9 mouse cellular contexts compared by ENCODE assay signal in the genomic region with DNA sequence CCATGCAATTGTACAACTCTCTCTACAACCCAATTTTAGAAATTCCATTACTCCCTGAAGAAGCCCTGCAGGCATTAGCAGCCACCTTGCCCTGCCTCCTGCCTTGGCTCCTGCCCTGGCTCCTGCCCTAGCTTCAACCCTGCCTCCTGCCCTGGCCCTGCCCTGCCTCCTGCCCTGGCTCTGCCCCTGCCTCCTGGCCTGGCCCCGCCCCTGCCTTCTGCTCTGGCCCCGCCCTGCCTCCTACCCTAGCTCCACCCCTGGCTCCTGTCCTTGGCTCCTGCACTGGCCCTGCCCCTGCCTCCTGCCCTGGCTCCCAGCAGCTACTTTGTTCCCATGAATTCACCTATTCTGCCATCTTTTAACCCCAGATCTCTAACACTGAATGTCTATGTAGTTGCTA.
DNase-seq lines count a peak whose midpoint lies in the region; ATAC-seq and TF ChIP-seq lines count a peak whose summit lies in the region.
"Had no signal": no experiment of that assay in that cellular context is flagged by ENCODE, and none has a peak within 500 bp of the region (broad histone marks: within the 10 kb centered on the region; RNA-seq: fewer than 3 reads in every experiment).

No protein-coding gene starts in this region.

- TF ChIP-seq EP300 in MEL (IDR thresholded peaks at IDR 0.05; ENCODE audit: low read depth in 1 of 2, low read length in 2 of 2), result no peak

- no peak overlapping the region for H3K9ac ChIP-seq in MEL (ENCODE audit: control insufficient read depth, low read depth, low read length, poor library complexity, severe bottlenecking)
- no peak overlapping the region for H3K9ac ChIP-seq in intestine, embryonic 15.5 days
- no peak overlapping the region for H3K9ac ChIP-seq in liver, embryonic 15.5 days
- no peak overlapping the region for H3K9ac ChIP-seq in forebrain, embryonic 13.5 days
- H3K9ac ChIP-seq: embryonic facial prominence, embryonic 15.5 days had no signal

- TF ChIP-seq CTCF in gastrocnemius, adult 2 months (IDR thresholded peaks at IDR 0.05), result no peak
- no peak for TF ChIP-seq CTCF in MEL (IDR thresholded peaks at IDR 0.05 in 2 of 3, conservative IDR thresholded peaks at IDR 0.05 in 1 of 3; ENCODE audit: control insufficient read depth in 1 of 3, insufficient read depth in 1 of 3, low read depth in 2 of 3, low read length in 3 of 3, poor library complexity in 1 of 3, severe bottlenecking in 1 of 3)

- no peaks in the 10 kb centered on the region for H3K79me2 ChIP-seq in MEL (ENCODE audit: control insufficient read depth, insufficient read depth, low read length, poor library complexity)

- intact Hi-C loops in gastrocnemius, adult 2 months (cut with DNase I), result no loop called here
- intact Hi-C loops in gastrocnemius, postnatal 36 days (cut with DNase I), result no loop called here

- H3K4me2 ChIP-seq in intestine, embryonic 15.5 days (replicated peaks), result no peak overlapping the region
- H3K4me2 ChIP-seq in liver, embryonic 15.5 days, result no peak overlapping the region
- H3K4me2 ChIP-seq in forebrain, embryonic 13.5 days, result no peak overlapping the region
- H3K4me2 ChIP-seq: embryonic facial prominence, embryonic 15.5 days had no signal

- no peak overlapping the region for H3K27ac ChIP-seq in gastrocnemius, adult 2 months
- no peak overlapping the region for H3K27ac ChIP-seq in MEL (ENCODE audit: control insufficient read depth, low read depth, low read length)
- H3K27ac ChIP-seq in intestine, embryonic 15.5 days, result no peak overlapping the region
- H3K27ac ChIP-seq in liver, embryonic 15.5 days (replicated peaks), result no peak overlapping the region
- no peak overlapping the region for H3K27ac ChIP-seq in forebrain, embryonic 13.5 days
- H3K27ac ChIP-seq: embryonic facial prominence, embryonic 15.5 days had no signal

- peak; percentile 100 for ATAC-seq in intestine, embryonic 15.5 days
- ATAC-seq in liver, embryonic 15.5 days (ENCODE audit: insufficient read depth), result peak; percentile 83
- ATAC-seq in forebrain, embryonic 13.5 days, result no peak

- TF ChIP-seq POLR2A in MEL (IDR thresholded peaks at IDR 0.05; ENCODE audit: control insufficient read depth in 1 of 2, insufficient read depth in 1 of 2, low read depth in 1 of 2, low read length in 2 of 2, poor library complexity in 1 of 2), result no peak

- WGBS in intestine, embryonic 15.5 days, result 20% methylated on average over 2 of the region's 2 CpGs
- 4% methylated on average over 2 of the region's 2 CpGs for WGBS in liver, embryonic 15.5 days (ENCODE audit: insufficient replicate concordance)
- WGBS in forebrain, embryonic 13.5 days, result 0% methylated on average over 2 of the region's 2 CpGs

- H3K27me3 ChIP-seq in MEL (ENCODE audit: control insufficient read depth in 1 of 2, insufficient read depth in 2 of 2, low read length in 2 of 2), result peaks cover 1 to 4% of the 10 kb centered on the region in 2 experiments; a peak in 2 of 4 replicates
- no peaks in the 10 kb centered on the region for H3K27me3 ChIP-seq in intestine, embryonic 15.5 days (replicated peaks)
- H3K27me3 ChIP-seq in liver, embryonic 15.5 days, result no peaks in the 10 kb centered on the region
- H3K27me3 ChIP-seq in forebrain, embryonic 13.5 days, result no peaks in the 10 kb centered on the region
- H3K27me3 ChIP-seq: embryonic facial prominence, embryonic 15.5 days had no signal

- no peaks in the 10 kb centered on the region for H3K9me3 ChIP-seq in MEL (replicated peaks; ENCODE audit: insufficient read depth, low read length)
- no peaks in the 10 kb centered on the region for H3K9me3 ChIP-seq in intestine, embryonic 15.5 days
- H3K9me3 ChIP-seq in liver, embryonic 15.5 days (replicated peaks), result no peaks in the 10 kb centered on the region
- H3K9me3 ChIP-seq in forebrain, embryonic 13.5 days (replicated peaks), result no peaks in the 10 kb centered on the region
- H3K9me3 ChIP-seq: embryonic facial prominence, embryonic 15.5 days had no signal

- no peaks in the 10 kb centered on the region for H3K4me1 ChIP-seq in MEL (ENCODE audit: control insufficient read depth in 1 of 2, insufficient read depth in 2 of 2, low read length in 2 of 2)
- no peaks in the 10 kb centered on the region for H3K4me1 ChIP-seq in intestine, embryonic 15.5 days (replicated peaks)
- H3K4me1 ChIP-seq in liver, embryonic 15.5 days (replicated peaks), result no peaks in the 10 kb centered on the region; the same call in 1 of the 2 replicates
- peaks cover 5% of the 10 kb centered on the region; the same call in 1 of the 2 replicates for H3K4me1 ChIP-seq in forebrain, embryonic 13.5 days
- H3K4me1 ChIP-seq: embryonic facial prominence, embryonic 15.5 days had no signal

- DNase-seq in gastrocnemius, adult 2 months, result peak; percentile 26
- DNase-seq in gastrocnemius, postnatal 36 days, result no peak
- peak; percentile 53 for DNase-seq in MEL (ENCODE audit: low read depth, low spot score)
- no peak for DNase-seq in MN1 (ENCODE audit: low spot score)
- no peak for DNase-seq in left cerebral cortex, adult 9 months (ENCODE audit: low spot score in 2 of 2)

- no peak overlapping the region for H3K4me3 ChIP-seq in gastrocnemius, adult 2 months
- H3K4me3 ChIP-seq in MEL (ENCODE audit: control insufficient read depth in 1 of 2, insufficient read depth in 1 of 2, low read depth in 2 of 2, low read length in 2 of 2), result no peak overlapping the region
- no peak overlapping the region for H3K4me3 ChIP-seq in intestine, embryonic 15.5 days (replicated peaks)
- H3K4me3 ChIP-seq in liver, embryonic 15.5 days (replicated peaks), result no peak overlapping the region
- H3K4me3 ChIP-seq in forebrain, embryonic 13.5 days, result no peak overlapping the region
- H3K4me3 ChIP-seq: embryonic facial prominence, embryonic 15.5 days had no signal

- no peak for TF ChIP-seq RAD21 in MEL (IDR thresholded peaks at IDR 0.05; ENCODE audit: low read depth, low read length)

- no peaks in the 10 kb centered on the region for H3K36me3 ChIP-seq in MEL (ENCODE audit: control insufficient read depth in 1 of 2, insufficient read depth in 2 of 2, low read length in 2 of 2)
- H3K36me3 ChIP-seq in intestine, embryonic 15.5 days, result no peaks in the 10 kb centered on the region
- H3K36me3 ChIP-seq in liver, embryonic 15.5 days (replicated peaks), result no peaks in the 10 kb centered on the region
- no peaks in the 10 kb centered on the region for H3K36me3 ChIP-seq in forebrain, embryonic 13.5 days (ENCODE audit: poor library complexity, severe bottlenecking)
- H3K36me3 ChIP-seq: embryonic facial prominence, embryonic 15.5 days had no signal

TF ChIP-seq in MEL, 35 proteins besides CTCF, POLR2A, EP300 and RAD21:
- no peak for TF ChIP-seq HCFC1 (IDR thresholded peaks at IDR 0.05; ENCODE audit: low read depth, low read length)
- no peak for TF ChIP-seq KAT2A (conservative IDR thresholded peaks at IDR 0.05; ENCODE audit: low read depth, low read length)
- TF ChIP-seq RCOR1 (IDR thresholded peaks at IDR 0.05; ENCODE audit: low read depth, low read length), result no peak
- no peak for TF ChIP-seq CHD1 (IDR thresholded peaks at IDR 0.05; ENCODE audit: low read depth, low read length)
- TF ChIP-seq SMC3 (IDR thresholded peaks at IDR 0.05; ENCODE audit: low read depth, low read length), result no peak
- no peak for TF ChIP-seq USF1 (IDR thresholded peaks at IDR 0.05; ENCODE audit: low read depth, low read length)
- TF ChIP-seq GABPA (IDR thresholded peaks at IDR 0.05; ENCODE audit: low read depth, low read length), result no peak
- no peak for TF ChIP-seq GATA1 (IDR thresholded peaks at IDR 0.05; ENCODE audit: low read depth, low read length)
- TF ChIP-seq NELFE (IDR thresholded peaks at IDR 0.05; ENCODE audit: low read depth, low read length), result no peak
- TF ChIP-seq USF2 (IDR thresholded peaks at IDR 0.05; ENCODE audit: borderline replicate concordance in 1 of 2, insufficient read depth in 1 of 2, low read depth in 1 of 2, low read length in 2 of 2), result no peak
- no peak for TF ChIP-seq POLR2AphosphoS5 (IDR thresholded peaks at IDR 0.05; ENCODE audit: borderline replicate concordance, low read depth, low read length)

Comparison
In these comparisons a context has a peak if more than half of its experiments do, and no peak if none do; other contexts are left out.
1. DNase-seq: peak in gastrocnemius, adult 2 months (single experiment) and MEL (single experiment); none in gastrocnemius, postnatal 36 days (0 of 2), MN1 (single experiment) and left cerebral cortex, adult 9 months (0 of 2).